Mouse (Mus musculus) limb, embryonic 14.5 days (tissue): Measurements from ENCODE around the gene Dennd1c. TPM values are rescaled to one million over a fixed set of nuclear protein-coding genes. Genes with fewer than 3 reads are reported as not detected.

Experiments used
- ATAC-seq: fragments of 200-750 bp; cut with Nextera tagmentation; 2 replicates; pipeline ENCODE4 v1.8.0; 2017; ENCODE audit warnings: low read depth, moderate number of reproducible peaks, moderate TSS enrichment; ENCODE audit not compliant: low FRiP score
- DNase-seq: peaks from one replicate; pipeline ENCODE4 v3.0.0-alpha.2; 2015; ENCODE audit warnings: low spot score
- H3K27ac ChIP-seq: fragments of 300-500 bp; sonication (generic); replicated peaks from 2 replicates; pipeline ENCODE4 v1.5.1; 2014; ENCODE audit warnings: low read depth, mild to moderate bottlenecking, low read length, moderate library complexity, mixed read lengths
- H3K27me3 ChIP-seq: fragments of 300-500 bp; sonication (generic); 2 replicates; pipeline ENCODE4 v1.6.1; 2014; ENCODE audit warnings: low read length, mixed read lengths; ENCODE audit not compliant: control insufficient read depth, insufficient read depth
- H3K36me3 ChIP-seq: fragments of 300-500 bp; sonication (generic); 2 replicates; pipeline ENCODE4 v1.6.1; 2014; ENCODE audit warnings: mild to moderate bottlenecking, low read length, moderate library complexity, mixed read lengths; ENCODE audit not compliant: control insufficient read depth, insufficient read depth
- H3K4me1 ChIP-seq: fragments of 300-500 bp; sonication (generic); 2 replicates; pipeline ENCODE4 v1.6.1; 2014; ENCODE audit warnings: antibody characterized with exemption, low read length, mixed read lengths; ENCODE audit not compliant: control insufficient read depth, insufficient read depth
- H3K4me2 ChIP-seq: fragments of 300-500 bp; sonication (generic); replicated peaks from 2 replicates; pipeline ENCODE4 v1.6.1; 2014; ENCODE audit warnings: low read depth, mild to moderate bottlenecking, low read length, moderate library complexity; ENCODE audit not compliant: severe bottlenecking
- H3K4me3 ChIP-seq: fragments of 300-500 bp; sonication (generic); replicated peaks from 2 replicates; pipeline ENCODE4 v1.5.1; 2014; ENCODE audit warnings: low read length
- H3K9ac ChIP-seq: fragments of 300-500 bp; sonication (generic); 2 replicates; pipeline ENCODE4 v1.6.1; 2014; ENCODE audit warnings: mild to moderate bottlenecking, low read depth, low read length, moderate library complexity; ENCODE audit not compliant: severe bottlenecking
- H3K9me3 ChIP-seq: fragments of 300-500 bp; sonication (generic); 2 replicates; pipeline ENCODE4 v1.6.1; 2016; ENCODE audit warnings: low read length; ENCODE audit not compliant: control insufficient read depth
- POLR2A ChIP-seq: fragments of 200-500 bp; IDR thresholded peaks from 2 replicates; pipeline ENCODE4 v1.8.0; 2012; ENCODE audit warnings: inconsistent platforms, mild to moderate bottlenecking, moderate library complexity, borderline replicate concordance; ENCODE audit not compliant: insufficient read depth, insufficient read length; ENCODE audit errors: extremely low read depth
- WGBS: fragments of 180-500 bp; shearing (Covaris S2); extraction: QIAGEN DNeasy Blood & Tissue Kit; methylation state at CpG from one replicate; pipeline ENCODE4 v1.1.7; 2014; 5-methylcytosine and 5-hydroxymethylcytosine counted together
- polyA plus RNA-seq, 2 experiments: library from polyadenylated mRNA; depleted of rRNA in 1 of 2; stranded (reverse) in 1 of 2; unstranded in 1 of 2; fragments of >200 nt; fragmentation: Nextera tagmentation in 1 of 2; extraction: Ambion mirVana in 1 of 2; gene quantifications; 2 replicates each; pipeline versions ENCODE4 v1.2.1 to v1.2.3; 2012 to 2014

The Dennd1c gene
- polyA plus RNA-seq, 2 experiments, result 1.9 to 2.0 TPM

- Histone ChIP-seq H3K9me3 (no peaks in the 10 kb centered on the region), H3K4me2 (peak overlapping the region; percentile 30; the same call in 1 of the 2 replicates), H3K36me3 (no peaks in the 10 kb centered on the region), H3K4me1 (0 out of 2 replicates have a peak, but pooled peaks cover 10% of the 10 kb centered on the region), H3K4me3 (peak overlapping the region; percentile 16), H3K27me3 (peaks cover 37% of the 10 kb centered on the region), H3K27ac (no peak overlapping the region), H3K9ac (no peak overlapping the region)
- WGBS, result 1% methylated on average over 22 of the region's 22 CpGs
- TF ChIP-seq POLR2A, result no peak
- no peak for ATAC-seq
- no peak for DNase-seq
These were observed 15.8 kb downstream of the Dennd1c start for GRCm38 (mm10) chr17:57062548-57062947.

- Histone ChIP-seq H3K27ac (no peak overlapping the region), H3K4me1 (0 out of 2 replicates have a peak, but pooled peaks cover 10% of the 10 kb centered on the region), H3K9ac (no peak overlapping the region), H3K27me3 (peaks cover 37% of the 10 kb centered on the region), H3K4me2 (peak overlapping the region; percentile 30; the same call in 1 of the 2 replicates), H3K36me3 (no peaks in the 10 kb centered on the region), H3K9me3 (no peaks in the 10 kb centered on the region), H3K4me3 (peak overlapping the region; percentile 16)
- no peak for TF ChIP-seq POLR2A
- WGBS, result 3% methylated on average over 39 of the region's 39 CpGs
- DNase-seq, result no peak
- ATAC-seq, result no peak
These were observed 16.2 kb downstream of the Dennd1c start for GRCm38 (mm10) chr17:57062011-57062521.

GRCm38 (mm10) chr17:57061069-57061468, 17.2 kb downstream of the Dennd1c start:
- Histone ChIP-seq H3K9ac (no peak overlapping the region), H3K36me3 (no peaks in the 10 kb centered on the region), H3K4me2 (peak overlapping the region; percentile 83), H3K27me3 (peaks cover 33% of the 10 kb centered on the region), H3K4me3 (peak overlapping the region; percentile 77; the same call in 1 of the 2 replicates), H3K27ac (no peak overlapping the region), H3K4me1 (0 out of 2 replicates have a peak, but pooled peaks cover 10% of the 10 kb centered on the region), H3K9me3 (no peaks in the 10 kb centered on the region)
- no peak for ATAC-seq
- 48% methylated on average over 10 of the region's 10 CpGs for WGBS
- no peak for TF ChIP-seq POLR2A
- no peak for DNase-seq

- Histone ChIP-seq H3K4me1 (0 out of 2 replicates have a peak, but pooled peaks cover 10% of the 10 kb centered on the region), H3K4me2 (peak overlapping the region; percentile 83), H3K9me3 (no peaks in the 10 kb centered on the region), H3K27me3 (peaks cover 33% of the 10 kb centered on the region), H3K9ac (0 out of 2 replicates have a peak overlapping the region, but pooled peaks have one; percentile 22), H3K36me3 (no peaks in the 10 kb centered on the region), H3K4me3 (peak overlapping the region; percentile 77), H3K27ac (no peak overlapping the region)
- ATAC-seq (peak; percentile 93), DNase-seq (peak; percentile 96)
- under 1% methylated on average over 44 of the region's 44 CpGs for WGBS
- no peak for TF ChIP-seq POLR2A
These were observed 18.0 kb downstream of the Dennd1c start for GRCm38 (mm10) chr17:57060231-57060801.

- DNase-seq, result peak; percentile 80
- peaks cover 27% of the 10 kb centered on the region for H3K27me3 ChIP-seq
- H3K9me3 ChIP-seq, result no peaks in the 10 kb centered on the region
- H3K4me2 ChIP-seq, result peak within 1 kb of the TSS; percentile 83
- no peak for TF ChIP-seq POLR2A
- H3K27ac ChIP-seq, result no peak within 1 kb of the TSS
- peak; percentile 83 for ATAC-seq
- H3K4me1 ChIP-seq, result 0 out of 2 replicates have a peak, but pooled peaks cover 10% of the 10 kb centered on the region
- WGBS, result 1% methylated on average over 16 of the region's 45 CpGs
- peak within 1 kb of the TSS; percentile 77 for H3K4me3 ChIP-seq
- no peaks in the 10 kb centered on the region for H3K36me3 ChIP-seq
- H3K9ac ChIP-seq, result peak within 1 kb of the TSS; percentile 70
These were observed 18.8 kb downstream of the Dennd1c start, which contains the start of gene Slc25a23 for GRCm38 (mm10) chr17:57059486-57059977. Gene Slc25a23, minus strand, starts transcription at chr17:57059863.
